Mouse (Mus musculus): ENCODE results near the gene Gm28308. TPM values are rescaled to one million over a fixed set of nuclear protein-coding genes. Genes with fewer than 3 reads are reported as not detected.

The Gm28308 gene
- polyA plus RNA-seq, 1 experiment from 2014 or later: not detected

GRCm38 (mm10) chr6:52208868-52209684 lies 4.1 kb downstream of the Gm28308 start:
- no peak for ATAC-seq
- Histone ChIP-seq H3K27ac (ENCODE audit: low read length) (peak overlapping the region; percentile 5; the same call in 1 of the 2 replicates), H3K9ac (ENCODE audit: low read depth, low read length) (peak overlapping the region; percentile 66), H3K9me3 (ENCODE audit: control insufficient read depth, low read length) (no peaks in the 10 kb centered on the region), H3K4me3 (ENCODE audit: low read length) (peak overlapping the region; percentile 40), H3K27me3 (replicated peaks; ENCODE audit: control insufficient read depth, insufficient read depth, low read length) (peaks cover 49% of the 10 kb centered on the region), H3K4me2 (ENCODE audit: low read depth, low read length) (peak overlapping the region; percentile 63), H3K36me3 (ENCODE audit: control insufficient read depth, insufficient read depth, low read length) (no peaks in the 10 kb centered on the region), H3K4me1 (ENCODE audit: control insufficient read depth, insufficient read depth, low read length) (peaks cover 24% of the 10 kb centered on the region)
- 26% methylated on average over 18 of the region's 18 CpGs for WGBS

- Histone ChIP-seq H3K4me2 (ENCODE audit: low read depth, low read length) (peak within 1 kb of the TSS; percentile 63), H3K27ac (ENCODE audit: low read length) (peak within 1 kb of the TSS; percentile 47; the same call in 1 of the 2 replicates), H3K9ac (ENCODE audit: low read depth, low read length) (peak within 1 kb of the TSS; percentile 66), H3K4me1 (ENCODE audit: control insufficient read depth, insufficient read depth, low read length) (peaks cover 21% of the 10 kb centered on the region), H3K27me3 (replicated peaks; ENCODE audit: control insufficient read depth, insufficient read depth, low read length) (peaks cover 45% of the 10 kb centered on the region), H3K4me3 (ENCODE audit: low read length) (peak within 1 kb of the TSS; percentile 40), H3K36me3 (ENCODE audit: control insufficient read depth, insufficient read depth, low read length) (no peaks in the 10 kb centered on the region), H3K9me3 (ENCODE audit: control insufficient read depth, low read length) (no peaks in the 10 kb centered on the region)
- no peak for ATAC-seq
- 4% methylated on average over 47 of the region's 47 CpGs for WGBS
These were observed 4.9 kb downstream of the Gm28308 start, which contains the start of gene Hoxa6 for GRCm38 (mm10) chr6:52208072-52208867. Gene Hoxa6 (minus strand): TSS chr6:52208722.

DNA sequence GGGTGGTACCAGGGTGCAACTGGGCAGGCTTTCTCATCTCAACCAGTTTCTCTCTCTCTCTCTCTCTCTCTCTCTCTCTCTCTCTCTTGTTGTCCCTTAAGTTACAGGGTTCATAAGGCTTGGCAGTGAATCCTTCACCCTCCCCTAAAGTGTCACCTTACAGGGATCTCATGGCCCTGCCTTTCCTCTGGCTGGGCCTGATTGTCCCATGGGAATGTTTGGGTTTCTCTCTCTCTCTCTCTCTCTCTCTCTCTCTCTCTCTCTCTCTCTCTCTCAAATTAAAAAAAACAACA lies 5.5 kb downstream of the Gm28308 start:
- no peak overlapping the region for H3K9ac ChIP-seq (ENCODE audit: low read depth, low read length)

DNA sequence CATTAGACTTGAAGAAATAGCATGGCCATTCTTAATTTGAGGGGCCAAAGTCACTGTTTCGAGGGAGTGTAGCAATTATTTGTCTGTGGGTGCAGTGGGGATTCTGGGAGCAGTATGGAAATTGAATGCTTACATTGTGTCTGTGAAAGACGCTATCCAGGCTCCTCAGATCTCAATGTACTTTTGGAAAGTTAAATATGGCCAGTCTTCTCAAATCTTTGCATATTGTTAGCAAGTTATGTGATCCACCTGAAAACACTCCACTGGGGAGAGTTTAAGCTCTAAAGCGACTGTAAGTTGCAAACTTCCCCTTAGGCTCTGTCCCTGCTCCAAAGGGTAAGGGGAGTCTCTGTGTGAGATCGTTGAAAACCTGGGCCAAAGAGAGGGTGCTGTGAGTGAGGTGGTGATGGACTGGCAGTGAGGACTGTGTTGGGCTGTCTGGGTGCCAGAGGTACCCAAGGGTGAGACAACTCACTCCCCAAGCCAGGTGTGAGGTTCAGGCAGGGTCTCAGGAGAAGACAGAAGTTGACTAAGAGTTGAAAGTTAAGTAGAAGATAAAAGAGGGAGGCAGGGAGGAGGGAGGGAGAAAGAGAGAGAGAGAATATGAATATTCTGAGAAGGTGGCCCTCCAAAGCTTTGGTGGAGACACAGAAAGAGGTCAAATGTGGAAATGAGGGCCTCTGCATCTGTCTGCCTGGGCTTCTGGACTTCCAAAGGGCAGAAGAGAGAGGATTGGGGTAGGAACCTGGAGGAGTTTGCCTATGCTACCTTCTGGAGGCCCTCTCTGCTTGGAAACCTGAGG lies 6.1 kb downstream of the Gm28308 start:
- 28% methylated on average over 4 of the region's 4 CpGs for WGBS
- peaks cover 16% of the 10 kb centered on the region for H3K4me1 ChIP-seq (ENCODE audit: control insufficient read depth, insufficient read depth, low read length)
- peak overlapping the region; percentile 22; the same call in 1 of the 2 replicates for H3K9ac ChIP-seq (ENCODE audit: low read depth, low read length)
- H3K27me3 ChIP-seq (replicated peaks; ENCODE audit: control insufficient read depth, insufficient read depth, low read length): peaks cover 38% of the 10 kb centered on the region
- H3K4me2 ChIP-seq (ENCODE audit: low read depth, low read length): peak overlapping the region; percentile 74; the same call in 1 of the 2 replicates
- H3K9me3 ChIP-seq (ENCODE audit: control insufficient read depth, low read length): no peaks in the 10 kb centered on the region
- no peaks in the 10 kb centered on the region for H3K36me3 ChIP-seq (ENCODE audit: control insufficient read depth, insufficient read depth, low read length)
- H3K4me3 ChIP-seq (ENCODE audit: low read length): no peak overlapping the region
- peak overlapping the region; percentile 32; the same call in 1 of the 2 replicates for H3K27ac ChIP-seq (ENCODE audit: low read length)
- ATAC-seq: no peak

More for the DNA sequence above, 5.5 kb downstream of the Gm28308 start:
- Histone ChIP-seq H3K9me3 (ENCODE audit: control insufficient read depth, low read length) (no peaks in the 10 kb centered on the region), H3K27me3 (replicated peaks; ENCODE audit: control insufficient read depth, insufficient read depth, low read length) (peaks cover 41% of the 10 kb centered on the region), H3K4me2 (ENCODE audit: low read depth, low read length) (no peak overlapping the region), H3K27ac (ENCODE audit: low read length) (peak overlapping the region; percentile 32; the same call in 1 of the 2 replicates), H3K4me1 (ENCODE audit: control insufficient read depth, insufficient read depth, low read length) (peaks cover 16% of the 10 kb centered on the region), H3K4me3 (ENCODE audit: low read length) (no peak overlapping the region), H3K36me3 (ENCODE audit: control insufficient read depth, insufficient read depth, low read length) (no peaks in the 10 kb centered on the region)
- no peak for ATAC-seq

- Histone ChIP-seq H3K9me3 (ENCODE audit: control insufficient read depth, low read length) (no peaks in the 10 kb centered on the region), H3K27ac (ENCODE audit: low read length) (peak overlapping the region; percentile 61), H3K27me3 (replicated peaks; ENCODE audit: control insufficient read depth, insufficient read depth, low read length) (peaks cover 28% of the 10 kb centered on the region), H3K4me1 (ENCODE audit: control insufficient read depth, insufficient read depth, low read length) (peaks cover 19% of the 10 kb centered on the region), H3K36me3 (ENCODE audit: control insufficient read depth, insufficient read depth, low read length) (no peaks in the 10 kb centered on the region), H3K4me2 (ENCODE audit: low read depth, low read length) (peak overlapping the region; percentile 74), H3K9ac (ENCODE audit: low read depth, low read length) (peak overlapping the region; percentile 66), H3K4me3 (ENCODE audit: low read length) (peak overlapping the region; percentile 28)
- no peak for ATAC-seq
- WGBS: 22% methylated on average over 55 of the region's 55 CpGs
These were observed 7.2 kb downstream of the Gm28308 start for GRCm38 (mm10) chr6:52205638-52206621.

GRCm38 (mm10) chr6:52205221-52205620 lies 7.9 kb downstream of the Gm28308 start:
- Histone ChIP-seq H3K4me3 (ENCODE audit: low read length) (peak overlapping the region; percentile 28), H3K9ac (ENCODE audit: low read depth, low read length) (peak overlapping the region; percentile 66), H3K36me3 (ENCODE audit: control insufficient read depth, insufficient read depth, low read length) (no peaks in the 10 kb centered on the region), H3K4me2 (ENCODE audit: low read depth, low read length) (peak overlapping the region; percentile 74), H3K27ac (ENCODE audit: low read length) (peak overlapping the region; percentile 61), H3K27me3 (replicated peaks; ENCODE audit: control insufficient read depth, insufficient read depth, low read length) (peaks cover 26% of the 10 kb centered on the region), H3K4me1 (ENCODE audit: control insufficient read depth, insufficient read depth, low read length) (peaks cover 23% of the 10 kb centered on the region), H3K9me3 (ENCODE audit: control insufficient read depth, low read length) (no peaks in the 10 kb centered on the region)
- 22% methylated on average over 14 of the region's 14 CpGs for WGBS
- ATAC-seq: no peak

DNA sequence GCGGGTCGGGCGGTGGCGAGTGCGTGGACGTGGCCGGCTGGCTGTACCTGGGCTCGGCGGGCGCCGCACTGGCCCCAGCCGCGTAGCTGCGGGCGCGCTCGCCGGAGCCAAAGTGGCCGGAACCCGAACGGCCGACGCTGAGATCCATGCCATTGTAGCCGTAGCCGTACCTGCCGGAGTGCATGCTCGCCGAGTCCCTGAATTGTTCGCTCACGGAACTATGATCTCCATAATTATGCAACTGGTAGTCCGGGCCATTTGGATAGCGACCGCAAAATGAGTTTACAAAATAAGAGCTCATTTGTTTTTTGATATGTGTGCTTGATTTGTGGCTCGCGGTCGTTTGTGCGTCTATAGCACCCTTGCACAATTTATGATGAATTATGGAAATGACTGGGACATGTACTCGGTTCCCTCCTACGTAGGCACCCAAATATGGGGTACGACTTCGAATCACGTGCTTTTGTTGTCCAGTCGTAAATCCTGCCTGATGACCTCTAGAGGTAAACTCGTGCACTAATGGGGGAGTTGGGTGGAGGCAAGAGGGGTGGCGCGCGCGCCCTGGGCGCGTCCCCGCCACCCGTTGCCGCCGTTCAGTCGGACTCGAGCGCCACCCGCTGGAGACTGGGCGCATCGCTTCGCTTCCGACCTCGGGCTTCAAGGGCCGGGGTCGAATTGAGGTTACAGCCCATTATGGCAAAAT lies 8.9 kb downstream of the Gm28308 start, which contains the start of gene Hoxa5:
Gene Hoxa5 (minus strand): TSS at position 538 of the 703 bp plus-strand sequence.
- peak; percentile 69 for ATAC-seq
- H3K9ac ChIP-seq (ENCODE audit: low read depth, low read length): peak within 1 kb of the TSS; percentile 81
- peak within 1 kb of the TSS; percentile 60 for H3K4me3 ChIP-seq (ENCODE audit: low read length)
- H3K9me3 ChIP-seq (ENCODE audit: control insufficient read depth, low read length): no peaks in the 10 kb centered on the region
- 3% methylated on average over 65 of the region's 65 CpGs for WGBS
- peak within 1 kb of the TSS; percentile 74 for H3K4me2 ChIP-seq (ENCODE audit: low read depth, low read length)
- no peaks in the 10 kb centered on the region for H3K36me3 ChIP-seq (ENCODE audit: control insufficient read depth, insufficient read depth, low read length)
- peaks cover 29% of the 10 kb centered on the region for H3K4me1 ChIP-seq (ENCODE audit: control insufficient read depth, insufficient read depth, low read length)
- H3K27ac ChIP-seq (ENCODE audit: low read length): peak within 1 kb of the TSS; percentile 65
- peaks cover 18% of the 10 kb centered on the region for H3K27me3 ChIP-seq (replicated peaks; ENCODE audit: control insufficient read depth, insufficient read depth, low read length)
